Mouse (Mus musculus) activated CD4-positive, CD25-positive, alpha-beta regulatory T cell, adult 9 weeks (primary cell): ENCODE measurements around the gene Ybey. TPM values are rescaled to one million over a fixed set of nuclear protein-coding genes. Genes with fewer than 3 reads are reported as not detected.

Experiments
- polyA plus RNA-seq: library from polyadenylated mRNA; unstranded; fragments of 100-300 nt; shearing (Covaris generic); gene quantifications from one replicate; pipeline ENCODE4 v1.2.1, GENCODE M21; 2017

The Ybey gene
- 5.0 TPM for polyA plus RNA-seq

DNA sequence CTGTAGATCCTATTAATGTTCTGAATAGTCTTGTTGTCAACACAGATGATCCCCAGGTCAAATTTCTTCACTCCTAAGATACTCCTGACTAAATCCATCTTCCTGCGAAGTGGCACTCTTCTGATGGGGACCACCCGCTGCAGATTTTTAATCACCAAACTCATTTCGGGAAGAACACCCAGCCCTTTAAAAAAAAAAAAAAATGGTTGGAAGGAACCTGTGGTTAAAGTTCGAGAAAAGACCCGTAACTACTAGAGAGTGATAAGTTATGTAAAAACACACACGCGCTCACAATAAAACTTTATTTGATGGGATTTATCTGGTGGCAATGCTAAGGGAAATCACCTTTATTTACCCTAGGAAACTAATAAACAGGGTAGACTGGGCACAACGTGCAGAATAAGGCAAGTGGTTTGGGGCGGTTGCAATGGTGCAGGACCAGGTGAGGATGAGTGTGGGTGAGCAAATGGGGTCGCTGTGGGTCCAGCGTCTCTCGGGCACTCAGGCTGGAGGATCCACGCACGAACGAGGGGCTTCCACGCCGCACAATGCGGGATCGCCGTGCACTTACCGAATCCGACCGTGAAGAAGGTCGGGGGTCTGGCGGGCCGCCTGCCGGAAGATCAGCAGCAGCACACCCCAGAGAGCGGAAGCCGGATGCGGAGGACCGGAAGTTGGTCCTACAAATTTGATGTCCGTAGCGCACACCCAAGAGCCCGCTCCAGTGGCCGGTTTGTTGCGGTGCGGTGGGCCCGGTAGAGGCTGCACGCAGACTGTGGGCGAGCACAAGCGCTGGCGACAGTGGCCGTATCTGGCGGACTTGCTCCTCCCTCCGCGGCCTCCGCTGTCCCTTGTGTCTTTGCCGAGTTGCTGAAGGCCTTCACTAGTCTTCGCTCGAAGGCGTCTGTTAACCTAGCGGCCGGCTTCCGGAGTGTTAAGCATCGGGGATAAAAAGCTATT is at the start of gene Ybey, which contains the start of gene Mcm3ap:
Gene Ybey (minus strand): TSS at position 912 of the 960 bp plus-strand sequence.
Gene Mcm3ap (plus strand): TSS at position 725 of the 960 bp plus-strand sequence.

DNA sequence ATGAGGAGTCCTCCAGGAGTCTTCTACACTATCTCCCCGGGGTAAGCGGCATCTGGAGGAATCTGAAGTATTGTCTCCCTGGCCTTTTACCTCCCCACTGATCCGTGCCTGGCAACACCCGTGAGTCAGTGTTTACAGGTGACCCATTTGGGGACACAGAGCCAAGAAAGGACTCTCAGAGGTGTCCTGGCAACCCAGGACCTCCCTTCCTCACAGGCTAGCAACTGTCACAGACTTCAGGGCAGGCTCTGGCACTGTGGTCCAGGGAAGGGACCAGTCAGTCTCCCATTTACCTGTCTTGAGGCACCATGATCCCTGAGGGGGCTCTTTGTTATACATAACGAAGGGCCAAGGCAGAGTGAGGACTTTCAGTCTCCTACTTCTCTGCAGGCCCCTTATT is 20.1 kb downstream of the Ybey start, which contains the start of gene 2610028H24Rik:
Gene 2610028H24Rik (plus strand): TSS at position 231 of the 400 bp plus-strand sequence.

DNA sequence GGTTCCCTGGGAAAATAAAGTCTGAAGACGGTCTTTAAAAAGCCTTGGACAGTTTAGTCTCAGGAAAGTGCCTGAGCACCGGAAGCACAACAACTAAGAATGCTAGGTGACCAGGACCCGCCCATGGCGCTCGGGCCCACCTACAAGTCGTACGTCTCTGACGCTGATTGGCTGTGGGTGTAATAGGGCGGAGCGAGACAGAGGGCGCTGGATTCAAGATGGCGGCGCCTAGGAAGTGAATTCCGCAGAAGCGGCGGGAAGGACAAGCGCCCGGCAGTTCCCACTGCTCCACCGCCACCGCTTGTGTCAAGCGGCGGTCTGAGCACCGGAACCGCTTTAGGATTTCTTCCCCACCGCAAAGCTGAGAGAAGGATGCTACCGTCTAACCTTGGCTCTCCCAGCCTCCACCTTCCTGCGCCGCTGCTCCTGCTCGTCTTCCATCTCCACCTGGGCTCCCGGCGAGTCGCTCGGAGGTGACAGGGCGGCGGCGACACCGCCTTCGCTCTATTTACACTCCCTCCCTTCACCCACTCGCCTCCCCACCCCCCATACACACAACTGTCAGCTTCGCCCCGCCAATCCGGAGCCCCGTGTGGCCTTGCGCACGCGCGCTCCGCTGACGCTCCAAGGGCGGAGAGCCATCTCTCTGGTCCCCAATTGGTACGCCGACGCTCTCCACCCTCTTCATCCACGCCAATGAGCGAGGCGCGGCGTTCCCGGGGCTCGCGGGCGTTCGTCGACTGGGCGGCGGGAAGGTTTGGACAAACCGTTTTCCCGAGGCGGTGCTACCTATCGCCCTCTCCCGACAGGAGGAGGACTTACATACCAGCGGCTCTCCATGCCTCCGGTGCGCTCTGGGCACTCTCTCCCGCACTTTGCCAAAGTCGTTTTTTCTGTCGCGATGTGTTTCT is 26.5 kb downstream of the Ybey start, which contains the start of gene Pcnt:
Gene Pcnt (minus strand): TSS at position 609 of the 911 bp plus-strand sequence.

DNA sequence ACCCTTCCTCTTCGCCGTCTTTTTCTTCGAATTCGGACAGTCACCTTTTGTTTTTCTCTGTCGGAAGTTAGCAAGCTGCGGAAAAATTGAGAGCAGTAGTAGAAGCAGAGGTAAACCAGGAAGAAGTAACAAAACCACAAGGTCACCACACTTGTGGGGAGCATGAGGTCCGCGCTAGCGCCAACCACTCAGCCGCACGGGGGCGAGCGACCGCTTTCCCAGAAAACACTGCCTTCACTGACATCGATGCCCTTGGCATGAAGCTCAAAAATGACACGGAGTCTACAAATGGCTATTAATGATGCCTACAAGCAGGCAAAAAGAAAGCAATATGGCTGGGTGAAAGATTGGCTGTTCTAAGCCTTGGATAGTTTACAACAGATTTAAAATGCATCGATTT is 28.6 kb downstream of the Ybey start, which contains the start of gene AC141477.1:
Gene AC141477.1 (minus strand): TSS at position 164 of the 400 bp plus-strand sequence.

Other genes starting within 250 kb of the Ybey start
- gene Prmt2, start 231.2 kb downstream of the Ybey start, polyA plus RNA-seq: 36.1 TPM
- 0.18 TPM for gene S100b, start 215.3 kb downstream of the Ybey start, polyA plus RNA-seq
- gene Dip2a, start 123.8 kb downstream of the Ybey start, polyA plus RNA-seq: 2.0 TPM
- gene AC141477.1, start 28.7 kb downstream of the Ybey start, polyA plus RNA-seq: 12.6 TPM
- 25.2 TPM for gene Pcnt, start 26.3 kb downstream of the Ybey start, polyA plus RNA-seq
- not detected for gene 2610028H24Rik, start 20.0 kb downstream of the Ybey start, polyA plus RNA-seq
- gene Mcm3ap, start 187 bp downstream of the Ybey start, polyA plus RNA-seq: 84.4 TPM
- 24.6 TPM for gene Lss, start 62.5 kb upstream of the Ybey start, polyA plus RNA-seq
- gene Spatc1l, start 93.2 kb upstream of the Ybey start, polyA plus RNA-seq: not detected
- not detected for gene Ftcd, start 106.5 kb upstream of the Ybey start, polyA plus RNA-seq
- gene Col6a2, start 154.5 kb upstream of the Ybey start, polyA plus RNA-seq: not detected